Mouse (Mus musculus) hindbrain, embryonic 13.5 days (tissue): ENCODE results near the gene Cxcr5. TPM values are rescaled to one million over a fixed set of nuclear protein-coding genes. Genes with fewer than 3 reads are reported as not detected.
A peak's percentile ranks its signal among the peaks of the same experiment; 100 is the strongest.

ENCODE experiments used
- ATAC-seq: fragments of 200-750 bp; cut with Nextera tagmentation; 2 replicates; pipeline ENCODE4 v1.8.0; 2017; ENCODE audit warnings: moderate TSS enrichment; ENCODE audit not compliant: low FRiP score
- H3K27ac ChIP-seq: fragments of 300-500 bp; sonication (generic); 2 replicates; pipeline ENCODE4 v1.5.1; 2015; ENCODE audit warnings: inconsistent platforms, mild to moderate bottlenecking, moderate library complexity
- H3K27me3 ChIP-seq: fragments of 300-500 bp; sonication (generic); 2 replicates; pipeline ENCODE4 v1.6.1; 2015; ENCODE audit warnings: mild to moderate bottlenecking, inconsistent platforms
- H3K36me3 ChIP-seq: fragments of 300-500 bp; sonication (generic); 2 replicates; pipeline ENCODE4 v1.6.1; 2015; ENCODE audit warnings: mild to moderate bottlenecking, inconsistent platforms
- H3K4me1 ChIP-seq: fragments of 300-500 bp; sonication (generic); replicated peaks from 2 replicates; pipeline ENCODE4 v1.6.1; 2015; ENCODE audit warnings: inconsistent platforms
- H3K4me2 ChIP-seq: fragments of 300-500 bp; sonication (generic); 2 replicates; pipeline ENCODE4 v1.6.1; 2015; ENCODE audit warnings: inconsistent platforms, mild to moderate bottlenecking, moderate library complexity
- H3K4me3 ChIP-seq: fragments of 300-500 bp; sonication (generic); 2 replicates; pipeline ENCODE4 v1.5.1; 2015; ENCODE audit warnings: mild to moderate bottlenecking, inconsistent platforms
- H3K9ac ChIP-seq: fragments of 300-500 bp; sonication (generic); 2 replicates; pipeline ENCODE4 v1.6.1; 2015; ENCODE audit warnings: mild to moderate bottlenecking, inconsistent platforms
- H3K9me3 ChIP-seq: fragments of 300-500 bp; sonication (generic); 2 replicates; pipeline ENCODE4 v1.6.1; 2016; ENCODE audit warnings: inconsistent platforms
- WGBS: fragments of 180-500 bp; shearing (Covaris S2); methylation state at CpG from one replicate; pipeline ENCODE4 v1.1.7; 2015; 5-methylcytosine and 5-hydroxymethylcytosine counted together
- polyA plus RNA-seq: library from polyadenylated mRNA; unstranded; fragments of >200 nt; fragmentation: Nextera tagmentation; extraction: Ambion mirVana; gene quantifications from 2 replicates; pipeline ENCODE4 v1.2.1, GENCODE M21; 2015

Gene Cxcr5
- polyA plus RNA-seq, 1 experiment from 2014 or later, result 0.10 TPM

GRCm38 (mm10) chr9:44598899-44599495 is 37.3 kb upstream of the Cxcr5 start:
- Histone ChIP-seq H3K27me3 (no peaks in the 10 kb centered on the region), H3K4me3 (peak overlapping the region; percentile 5; the same call in 1 of the 2 replicates), H3K9me3 (no peaks in the 10 kb centered on the region), H3K27ac (peak overlapping the region; percentile 72), H3K36me3 (no peaks in the 10 kb centered on the region), H3K4me2 (peak overlapping the region; percentile 42), H3K4me1 (peaks cover 30% of the 10 kb centered on the region), H3K9ac (peak overlapping the region; percentile 55)
- peak; percentile 63 for ATAC-seq
- 6% methylated on average over 18 of the region's 18 CpGs for WGBS

- ATAC-seq, result no peak
- Histone ChIP-seq H3K27me3 (no peaks in the 10 kb centered on the region), H3K4me2 (no peak overlapping the region), H3K4me3 (no peak overlapping the region), H3K9me3 (no peaks in the 10 kb centered on the region), H3K9ac (no peak overlapping the region), H3K36me3 (no peaks in the 10 kb centered on the region), H3K4me1 (peaks cover 24% of the 10 kb centered on the region), H3K27ac (no peak overlapping the region)
- 86% methylated on average over 2 of the region's 2 CpGs for WGBS
These were observed 36.1 kb upstream of the Cxcr5 start for GRCm38 (mm10) chr9:44597742-44598141.

DNA sequence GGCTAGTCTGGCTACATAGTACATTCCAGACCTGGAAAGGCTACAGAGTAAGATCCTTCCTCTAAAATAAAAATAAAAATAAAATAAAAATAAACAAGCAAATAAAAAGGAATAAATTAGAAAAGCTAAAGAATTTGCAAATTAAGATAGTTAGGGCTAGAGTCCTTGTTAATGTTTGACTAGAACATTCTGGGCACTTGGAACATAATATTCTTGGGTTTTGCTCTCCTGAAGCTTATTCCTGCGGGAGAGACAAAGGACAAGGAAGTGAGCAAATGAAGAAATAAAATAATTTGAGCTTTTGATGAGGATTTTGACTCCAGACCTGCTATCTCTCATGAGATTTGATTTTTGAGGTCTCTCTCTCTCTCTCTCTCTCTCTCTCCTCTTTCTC is 33.9 kb upstream of the Cxcr5 start:
- no peak overlapping the region for H3K4me2 ChIP-seq
- no peak overlapping the region for H3K4me3 ChIP-seq
- ATAC-seq, result no peak
- H3K4me1 ChIP-seq, result peaks cover 22% of the 10 kb centered on the region
- 73% methylated on average over 1 of the region's 1 CpGs for WGBS
- no peak overlapping the region for H3K9ac ChIP-seq
- H3K27ac ChIP-seq, result no peak overlapping the region
- no peaks in the 10 kb centered on the region for H3K36me3 ChIP-seq
- H3K27me3 ChIP-seq, result no peaks in the 10 kb centered on the region
- no peaks in the 10 kb centered on the region for H3K9me3 ChIP-seq

DNA sequence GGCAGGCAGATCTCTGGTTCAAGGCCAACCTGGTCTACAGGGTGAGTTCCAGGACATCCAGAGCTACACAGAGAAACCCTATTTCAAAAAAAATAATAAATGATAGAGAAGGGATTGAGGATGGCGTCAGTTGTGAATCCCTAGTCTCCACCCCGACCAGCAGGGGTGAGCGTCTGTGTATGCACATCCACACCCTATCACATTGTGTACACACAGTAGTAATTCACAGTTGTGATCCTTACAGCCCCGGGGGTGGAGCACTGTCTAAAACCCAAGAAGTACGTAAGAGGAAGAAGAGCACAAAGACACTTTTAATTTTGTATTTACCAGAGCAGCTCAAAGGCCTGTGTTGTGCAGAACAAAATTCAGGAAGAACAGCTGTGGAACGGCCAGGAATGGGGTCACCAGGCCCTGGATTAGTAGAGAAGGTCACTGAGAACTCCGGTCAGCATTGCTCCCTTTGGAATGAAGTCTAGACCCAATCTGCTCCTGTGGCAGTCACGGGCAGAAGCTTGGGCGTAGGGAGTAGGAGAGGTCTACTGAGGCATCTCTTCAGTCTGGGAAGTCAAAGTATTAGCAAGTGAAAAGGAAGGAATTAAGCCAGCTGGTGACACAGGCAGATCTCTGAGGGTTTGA is 33.3 kb upstream of the Cxcr5 start:
- WGBS, result 76% methylated on average over 9 of the region's 9 CpGs
- H3K9me3 ChIP-seq, result no peaks in the 10 kb centered on the region

DNA sequence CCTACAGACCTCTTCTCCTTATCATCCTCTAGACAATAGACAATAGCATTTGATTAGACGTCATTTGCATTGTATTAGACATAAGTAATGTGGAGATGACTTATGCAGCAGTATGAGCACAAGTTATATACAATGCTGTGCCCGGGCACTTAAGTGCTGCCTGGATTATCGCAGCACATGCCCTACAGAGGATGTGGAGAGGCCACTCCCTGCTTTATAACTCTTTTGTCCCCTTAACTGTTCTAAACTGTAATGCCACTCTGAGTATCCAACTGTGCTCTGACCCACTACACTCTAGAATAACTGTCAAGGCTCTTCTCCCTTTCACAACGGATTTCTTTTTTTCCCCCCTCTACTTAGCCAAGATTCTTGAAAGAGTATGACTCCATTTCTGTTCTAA is 32.2 kb upstream of the Cxcr5 start:
- Histone ChIP-seq H3K36me3 (no peaks in the 10 kb centered on the region), H3K4me1 (peaks cover 10% of the 10 kb centered on the region), H3K9me3 (no peaks in the 10 kb centered on the region), H3K4me2 (no peak overlapping the region), H3K9ac (no peak overlapping the region), H3K4me3 (no peak overlapping the region), H3K27ac (no peak overlapping the region), H3K27me3 (no peaks in the 10 kb centered on the region)
- 85% methylated on average over 4 of the region's 4 CpGs for WGBS
- ATAC-seq, result no peak

More for the DNA sequence above, 33.3 kb upstream of the Cxcr5 start:
- Histone ChIP-seq H3K4me3 (no peak overlapping the region), H3K36me3 (no peaks in the 10 kb centered on the region), H3K4me2 (no peak overlapping the region), H3K4me1 (peaks cover 20% of the 10 kb centered on the region), H3K27ac (no peak overlapping the region), H3K9ac (no peak overlapping the region), H3K27me3 (no peaks in the 10 kb centered on the region)
- ATAC-seq, result no peak

- Histone ChIP-seq H3K36me3 (no peaks in the 10 kb centered on the region), H3K27ac (no peak overlapping the region), H3K4me2 (no peak overlapping the region), H3K9ac (no peak overlapping the region), H3K4me3 (no peak overlapping the region), H3K9me3 (no peaks in the 10 kb centered on the region), H3K27me3 (no peaks in the 10 kb centered on the region), H3K4me1 (peaks cover 4% of the 10 kb centered on the region; the same call in 1 of the 2 replicates)
- 83% methylated on average over 4 of the region's 4 CpGs for WGBS
- no peak for ATAC-seq
These were observed 31.5 kb upstream of the Cxcr5 start for GRCm38 (mm10) chr9:44593221-44593620.

DNA sequence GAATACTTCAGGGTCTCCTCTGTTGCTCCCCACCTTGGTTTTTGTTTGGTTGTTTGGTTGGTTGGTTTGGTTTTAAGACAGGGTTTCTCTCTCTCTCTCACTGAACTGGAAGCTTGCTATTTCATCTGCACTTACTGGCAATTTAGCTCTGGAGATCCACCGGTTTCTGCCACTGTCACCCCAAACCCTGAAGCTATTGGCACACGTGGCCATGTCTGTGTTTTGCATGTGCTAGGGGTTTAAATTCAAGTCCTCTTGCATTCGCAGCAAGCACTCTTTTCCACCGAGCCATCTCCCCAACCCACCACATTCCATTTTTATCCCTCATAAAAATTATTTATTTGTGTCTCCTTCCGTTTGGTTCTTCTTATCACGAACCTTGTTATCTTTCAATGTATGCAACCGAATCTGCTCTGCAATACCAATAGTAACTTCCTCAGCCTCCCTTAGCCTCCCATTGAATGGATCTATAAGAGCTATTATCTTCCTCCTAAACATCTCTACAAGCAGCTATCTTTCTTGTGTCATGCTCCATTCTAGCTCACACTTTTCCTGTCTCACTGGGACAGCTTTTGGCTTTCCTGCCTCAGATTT is 30.0 kb upstream of the Cxcr5 start:
- Histone ChIP-seq H3K9ac (no peak overlapping the region), H3K4me1 (no peaks in the 10 kb centered on the region), H3K9me3 (no peaks in the 10 kb centered on the region), H3K27ac (no peak overlapping the region), H3K36me3 (no peaks in the 10 kb centered on the region), H3K27me3 (no peaks in the 10 kb centered on the region), H3K4me2 (no peak overlapping the region), H3K4me3 (no peak overlapping the region)
- 77% methylated on average over 7 of the region's 7 CpGs for WGBS
- ATAC-seq, result no peak

- H3K4me3 ChIP-seq, result no peak overlapping the region
- H3K9ac ChIP-seq, result no peak overlapping the region
- no peaks in the 10 kb centered on the region for H3K36me3 ChIP-seq
- no peaks in the 10 kb centered on the region for H3K27me3 ChIP-seq
- 5% methylated on average over 2 of the region's 2 CpGs for WGBS
- no peak overlapping the region for H3K27ac ChIP-seq
- no peak for ATAC-seq
- H3K9me3 ChIP-seq, result no peaks in the 10 kb centered on the region
- H3K4me2 ChIP-seq, result no peak overlapping the region
- no peaks in the 10 kb centered on the region for H3K4me1 ChIP-seq
These were observed 29.3 kb upstream of the Cxcr5 start for GRCm38 (mm10) chr9:44590969-44591368.

- no peaks in the 10 kb centered on the region for H3K9me3 ChIP-seq
- no peaks in the 10 kb centered on the region for H3K36me3 ChIP-seq
- no peak overlapping the region for H3K4me3 ChIP-seq
- no peaks in the 10 kb centered on the region for H3K27me3 ChIP-seq
- no peak overlapping the region for H3K27ac ChIP-seq
- ATAC-seq, result no peak
- H3K4me1 ChIP-seq, result no peaks in the 10 kb centered on the region
- no peak overlapping the region for H3K4me2 ChIP-seq
- no peak overlapping the region for H3K9ac ChIP-seq
These were observed 27.4 kb upstream of the Cxcr5 start for GRCm38 (mm10) chr9:44589095-44589494.

- 0 out of 2 replicates have a peak, but pooled peaks cover 5% of the 10 kb centered on the region for H3K9me3 ChIP-seq
- H3K4me3 ChIP-seq, result no peak overlapping the region
- no peaks in the 10 kb centered on the region for H3K27me3 ChIP-seq
- no peaks in the 10 kb centered on the region for H3K36me3 ChIP-seq
- H3K4me1 ChIP-seq, result no peaks in the 10 kb centered on the region
- 75% methylated on average over 9 of the region's 9 CpGs for WGBS
- ATAC-seq, result no peak
- no peak overlapping the region for H3K27ac ChIP-seq
- no peak overlapping the region for H3K9ac ChIP-seq
- no peak overlapping the region for H3K4me2 ChIP-seq
These were observed 26.9 kb upstream of the Cxcr5 start for GRCm38 (mm10) chr9:44588605-44589004.

- H3K4me1 ChIP-seq, result no peaks in the 10 kb centered on the region
- ATAC-seq, result no peak
- 86% methylated on average over 9 of the region's 9 CpGs for WGBS
These were observed 25.8 kb upstream of the Cxcr5 start for GRCm38 (mm10) chr9:44587262-44588160.

GRCm38 (mm10) chr9:44586640-44587261 is 25.1 kb upstream of the Cxcr5 start:
- Histone ChIP-seq H3K4me1 (no peaks in the 10 kb centered on the region), H3K27ac (no peak overlapping the region), H3K9me3 (0 out of 2 replicates have a peak, but pooled peaks cover 5% of the 10 kb centered on the region), H3K27me3 (no peaks in the 10 kb centered on the region), H3K9ac (no peak overlapping the region), H3K4me3 (no peak overlapping the region), H3K4me2 (no peak overlapping the region), H3K36me3 (no peaks in the 10 kb centered on the region)
- ATAC-seq, result no peak
- WGBS, result 69% methylated on average over 8 of the region's 8 CpGs

More at GRCm38 (mm10) chr9:44587262-44588160, 25.8 kb upstream of the Cxcr5 start:
- H3K27me3 ChIP-seq, result no peaks in the 10 kb centered on the region
- H3K4me3 ChIP-seq, result no peak overlapping the region
- no peak overlapping the region for H3K9ac ChIP-seq
- H3K36me3 ChIP-seq, result no peaks in the 10 kb centered on the region
- H3K4me2 ChIP-seq, result no peak overlapping the region
- no peak overlapping the region for H3K27ac ChIP-seq
- H3K9me3 ChIP-seq, result 0 out of 2 replicates have a peak, but pooled peaks cover 5% of the 10 kb centered on the region
